Mouse (Mus musculus): ENCODE measurements around the gene Slc31a2. TPM values are rescaled to one million over a fixed set of nuclear protein-coding genes. Genes with fewer than 3 reads are reported as not detected.
A peak's percentile ranks its signal among the peaks of the same experiment; 100 is the strongest.

The Slc31a2 gene
- polyA plus RNA-seq, 1 experiment from 2014 or later = 13.6 TPM

- H3K4me3 ChIP-seq (ENCODE audit: low read depth, low read length) = no peak overlapping the region
- WGBS = 86% methylated on average over 2 of the region's 2 CpGs
- DNase-seq (ENCODE audit: low spot score) = no peak
- no peak overlapping the region for H3K4me2 ChIP-seq (ENCODE audit: low read length)
- H3K9ac ChIP-seq (ENCODE audit: low read length) = no peak overlapping the region
- H3K27ac ChIP-seq (ENCODE audit: low read depth) = no peak overlapping the region
- H3K4me1 ChIP-seq (replicated peaks; ENCODE audit: control insufficient read depth, insufficient read depth, low read length) = no peaks in the 10 kb centered on the region
- H3K36me3 ChIP-seq (ENCODE audit: control insufficient read depth, insufficient read depth, low read length) = peaks cover 75% of the 10 kb centered on the region
- no peak for ATAC-seq (replicated peaks; ENCODE audit: low FRiP score, low TSS enrichment, low read depth)
- H3K9me3 ChIP-seq (ENCODE audit: control insufficient read depth, low read length) = no peaks in the 10 kb centered on the region
- H3K27me3 ChIP-seq (replicated peaks; ENCODE audit: control insufficient read depth, insufficient read depth, low read length) = no peaks in the 10 kb centered on the region
Measured at GRCm38 (mm10) chr4:62300001-62300400, 37.6 kb downstream of the Slc31a2 start.

DNA sequence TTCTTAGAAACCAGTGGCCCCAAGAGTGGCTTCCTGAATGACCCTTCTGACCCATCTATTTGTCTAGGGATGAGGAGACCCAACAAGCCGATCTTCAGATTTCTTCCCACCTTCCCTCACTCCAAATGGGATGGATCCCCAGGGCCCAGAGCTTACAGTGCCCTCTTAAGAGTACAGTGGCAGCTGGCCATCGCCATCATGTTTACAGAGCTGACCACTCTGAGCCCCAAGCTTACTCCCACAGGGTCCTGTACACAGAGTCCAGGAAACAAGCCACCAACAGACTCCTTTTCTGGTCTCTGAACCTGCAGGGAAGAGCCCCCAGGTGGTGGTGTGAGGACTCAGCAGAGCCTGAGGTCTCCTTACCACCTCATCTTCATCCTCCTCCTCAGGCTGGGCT, 40.4 kb downstream of the Slc31a2 start:
- no peak overlapping the region for H3K9ac ChIP-seq (ENCODE audit: low read length)
- H3K36me3 ChIP-seq (ENCODE audit: control insufficient read depth, insufficient read depth, low read length) = peaks cover 74% of the 10 kb centered on the region
- H3K4me2 ChIP-seq (ENCODE audit: low read length) = no peak overlapping the region
- no peak for DNase-seq (ENCODE audit: low spot score)
- ATAC-seq (replicated peaks; ENCODE audit: low FRiP score, low TSS enrichment, low read depth) = no peak
- no peaks in the 10 kb centered on the region for H3K9me3 ChIP-seq (ENCODE audit: control insufficient read depth, low read length)
- no peak overlapping the region for H3K27ac ChIP-seq (ENCODE audit: low read depth)
- H3K27me3 ChIP-seq (replicated peaks; ENCODE audit: control insufficient read depth, insufficient read depth, low read length) = no peaks in the 10 kb centered on the region
- H3K4me1 ChIP-seq (replicated peaks; ENCODE audit: control insufficient read depth, insufficient read depth, low read length) = no peaks in the 10 kb centered on the region
- 55% methylated on average over 2 of the region's 2 CpGs for WGBS
- no peak overlapping the region for H3K4me3 ChIP-seq (ENCODE audit: low read depth, low read length)

DNA sequence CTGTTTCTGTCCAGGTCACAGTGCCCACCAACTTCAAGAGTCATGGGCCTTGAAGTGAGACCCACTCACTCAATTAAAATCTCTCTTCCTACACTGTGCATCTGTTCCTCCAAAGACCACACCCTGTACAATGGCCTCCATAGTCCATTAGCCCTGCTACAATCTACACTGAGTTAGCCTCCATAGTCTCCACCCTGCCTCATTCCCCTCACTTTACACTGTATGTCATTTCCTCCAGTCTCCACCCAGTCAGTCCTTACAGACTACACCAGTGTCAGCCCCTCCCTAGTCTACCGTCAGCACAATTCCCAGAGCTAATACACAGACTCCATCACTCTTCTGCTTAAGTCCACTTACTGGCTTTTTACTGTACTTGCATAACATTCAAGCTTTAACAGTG, 40.9 kb downstream of the Slc31a2 start:
- no peak overlapping the region for H3K4me2 ChIP-seq (ENCODE audit: low read length)
- H3K36me3 ChIP-seq (ENCODE audit: control insufficient read depth, insufficient read depth, low read length) = peaks cover 73% of the 10 kb centered on the region
- ATAC-seq (replicated peaks; ENCODE audit: low FRiP score, low TSS enrichment, low read depth) (peak; percentile 40; the same call in 1 of the 2 replicates), DNase-seq (ENCODE audit: low spot score) (no peak)
- no peak overlapping the region for H3K9ac ChIP-seq (ENCODE audit: low read length)
- H3K27ac ChIP-seq (ENCODE audit: low read depth) = no peak overlapping the region
- H3K4me3 ChIP-seq (ENCODE audit: low read depth, low read length) = no peak overlapping the region
- 83% methylated on average over 1 of the region's 1 CpGs for WGBS
- H3K4me1 ChIP-seq (replicated peaks; ENCODE audit: control insufficient read depth, insufficient read depth, low read length) = no peaks in the 10 kb centered on the region
- H3K9me3 ChIP-seq (ENCODE audit: control insufficient read depth, low read length) = no peaks in the 10 kb centered on the region
- no peaks in the 10 kb centered on the region for H3K27me3 ChIP-seq (replicated peaks; ENCODE audit: control insufficient read depth, insufficient read depth, low read length)

- no peaks in the 10 kb centered on the region for H3K27me3 ChIP-seq (replicated peaks; ENCODE audit: control insufficient read depth, insufficient read depth, low read length)
- no peaks in the 10 kb centered on the region for H3K9me3 ChIP-seq (ENCODE audit: control insufficient read depth, low read length)
- WGBS = 93% methylated on average over 1 of the region's 1 CpGs
- peaks cover 46% of the 10 kb centered on the region for H3K36me3 ChIP-seq (ENCODE audit: control insufficient read depth, insufficient read depth, low read length)
- no peak overlapping the region for H3K9ac ChIP-seq (ENCODE audit: low read length)
- DNase-seq (ENCODE audit: low spot score) (no peak), ATAC-seq (replicated peaks; ENCODE audit: low FRiP score, low TSS enrichment, low read depth) (no peak)
- H3K4me1 ChIP-seq (replicated peaks; ENCODE audit: control insufficient read depth, insufficient read depth, low read length) = no peaks in the 10 kb centered on the region
- H3K4me3 ChIP-seq (ENCODE audit: low read depth, low read length) = no peak overlapping the region
- H3K4me2 ChIP-seq (ENCODE audit: low read length) = no peak overlapping the region
- H3K27ac ChIP-seq (ENCODE audit: low read depth) = no peak overlapping the region
Measured at GRCm38 (mm10) chr4:62306301-62306700, 43.9 kb downstream of the Slc31a2 start.

DNA sequence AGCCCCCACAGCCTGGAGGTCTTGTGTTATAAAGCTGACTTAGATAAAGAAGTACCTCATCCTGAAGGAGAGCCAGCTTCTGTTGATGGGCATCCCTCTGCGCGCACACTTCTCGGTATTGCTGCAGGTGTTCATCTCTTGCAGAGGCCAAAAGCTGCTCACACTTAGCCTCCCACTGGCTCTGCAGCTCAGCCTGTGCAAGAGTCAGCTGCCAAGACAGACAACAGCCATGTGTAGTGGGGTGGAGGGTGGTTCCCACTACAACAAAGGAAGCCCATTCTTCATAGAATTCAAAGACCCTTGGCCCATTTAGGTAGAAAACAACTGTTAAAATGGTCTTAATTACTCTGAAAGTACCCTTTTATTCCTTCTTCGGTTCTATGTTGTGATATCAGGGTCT, 44.5 kb downstream of the Slc31a2 start:
- H3K9ac ChIP-seq (ENCODE audit: low read length) = no peak overlapping the region
- DNase-seq (ENCODE audit: low spot score) (no peak), ATAC-seq (replicated peaks; ENCODE audit: low FRiP score, low TSS enrichment, low read depth) (no peak)
- 95% methylated on average over 4 of the region's 4 CpGs for WGBS
- H3K27me3 ChIP-seq (replicated peaks; ENCODE audit: control insufficient read depth, insufficient read depth, low read length) = no peaks in the 10 kb centered on the region
- H3K4me1 ChIP-seq (replicated peaks; ENCODE audit: control insufficient read depth, insufficient read depth, low read length) = no peaks in the 10 kb centered on the region
- no peak overlapping the region for H3K4me3 ChIP-seq (ENCODE audit: low read depth, low read length)
- no peaks in the 10 kb centered on the region for H3K9me3 ChIP-seq (ENCODE audit: control insufficient read depth, low read length)
- H3K27ac ChIP-seq (ENCODE audit: low read depth) = no peak overlapping the region
- H3K36me3 ChIP-seq (ENCODE audit: control insufficient read depth, insufficient read depth, low read length) = peaks cover 46% of the 10 kb centered on the region
- no peak overlapping the region for H3K4me2 ChIP-seq (ENCODE audit: low read length)

DNA sequence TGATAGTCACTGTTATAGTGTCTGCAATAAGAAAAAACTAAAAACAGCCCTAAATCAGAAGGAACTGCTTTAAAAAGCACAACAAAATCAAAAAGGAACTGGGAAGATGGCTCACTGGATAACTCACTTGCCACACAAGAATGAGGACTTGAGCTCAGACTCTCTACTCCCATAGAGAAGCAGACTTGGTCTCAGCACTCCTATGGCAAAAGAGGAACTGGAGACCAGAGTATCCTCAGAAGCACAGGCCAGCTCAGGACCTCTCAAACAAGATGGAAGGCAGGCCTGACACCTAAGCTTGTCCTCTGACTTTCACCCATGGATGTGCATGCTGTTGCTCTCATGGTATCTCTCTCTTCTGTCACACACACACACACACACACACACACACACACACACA, 46.0 kb downstream of the Slc31a2 start:
- H3K4me3 ChIP-seq (ENCODE audit: low read depth, low read length) = no peak overlapping the region
- H3K4me2 ChIP-seq (ENCODE audit: low read length) = no peak overlapping the region
- H3K9me3 ChIP-seq (ENCODE audit: control insufficient read depth, low read length) = no peaks in the 10 kb centered on the region
- no peak for DNase-seq (ENCODE audit: low spot score)
- H3K27ac ChIP-seq (ENCODE audit: low read depth) = no peak overlapping the region
- no peak for ATAC-seq (replicated peaks; ENCODE audit: low FRiP score, low TSS enrichment, low read depth)
- no peaks in the 10 kb centered on the region for H3K27me3 ChIP-seq (replicated peaks; ENCODE audit: control insufficient read depth, insufficient read depth, low read length)
- H3K4me1 ChIP-seq (replicated peaks; ENCODE audit: control insufficient read depth, insufficient read depth, low read length) = no peaks in the 10 kb centered on the region
- no peak overlapping the region for H3K9ac ChIP-seq (ENCODE audit: low read length)
- peaks cover 44% of the 10 kb centered on the region for H3K36me3 ChIP-seq (ENCODE audit: control insufficient read depth, insufficient read depth, low read length)

GRCm38 (mm10) chr4:62312821-62313220, 50.5 kb downstream of the Slc31a2 start:
- DNase-seq (ENCODE audit: low spot score) (no peak), ATAC-seq (replicated peaks; ENCODE audit: low FRiP score, low TSS enrichment, low read depth) (no peak)
- peaks cover 31% of the 10 kb centered on the region for H3K36me3 ChIP-seq (ENCODE audit: control insufficient read depth, insufficient read depth, low read length)
- H3K4me1 ChIP-seq (replicated peaks; ENCODE audit: control insufficient read depth, insufficient read depth, low read length) = no peaks in the 10 kb centered on the region
- WGBS = 87% methylated on average over 2 of the region's 2 CpGs
- H3K27ac ChIP-seq (ENCODE audit: low read depth) = no peak overlapping the region
- no peak overlapping the region for H3K4me3 ChIP-seq (ENCODE audit: low read depth, low read length)
- no peaks in the 10 kb centered on the region for H3K9me3 ChIP-seq (ENCODE audit: control insufficient read depth, low read length)
- H3K9ac ChIP-seq (ENCODE audit: low read length) = no peak overlapping the region
- no peaks in the 10 kb centered on the region for H3K27me3 ChIP-seq (replicated peaks; ENCODE audit: control insufficient read depth, insufficient read depth, low read length)
- H3K4me2 ChIP-seq (ENCODE audit: low read length) = no peak overlapping the region

- 91% methylated on average over 9 of the region's 9 CpGs for WGBS
- Histone ChIP-seq H3K9ac (ENCODE audit: low read length) (no peak overlapping the region), H3K4me1 (replicated peaks; ENCODE audit: control insufficient read depth, insufficient read depth, low read length) (no peaks in the 10 kb centered on the region), H3K36me3 (ENCODE audit: control insufficient read depth, insufficient read depth, low read length) (peaks cover 37% of the 10 kb centered on the region), H3K27me3 (replicated peaks; ENCODE audit: control insufficient read depth, insufficient read depth, low read length) (no peaks in the 10 kb centered on the region), H3K4me2 (ENCODE audit: low read length) (no peak overlapping the region), H3K4me3 (ENCODE audit: low read depth, low read length) (no peak overlapping the region), H3K27ac (ENCODE audit: low read depth) (no peak overlapping the region), H3K9me3 (ENCODE audit: control insufficient read depth, low read length) (no peaks in the 10 kb centered on the region)
- ATAC-seq (replicated peaks; ENCODE audit: low FRiP score, low TSS enrichment, low read depth) (no peak), DNase-seq (ENCODE audit: low spot score) (no peak)
Measured at GRCm38 (mm10) chr4:62313641-62314211, 51.4 kb downstream of the Slc31a2 start.

GRCm38 (mm10) chr4:62314516-62314915, 52.2 kb downstream of the Slc31a2 start:
- Histone ChIP-seq H3K9ac (ENCODE audit: low read length) (no peak overlapping the region), H3K9me3 (ENCODE audit: control insufficient read depth, low read length) (no peaks in the 10 kb centered on the region), H3K4me3 (ENCODE audit: low read depth, low read length) (no peak overlapping the region), H3K4me1 (replicated peaks; ENCODE audit: control insufficient read depth, insufficient read depth, low read length) (no peaks in the 10 kb centered on the region), H3K36me3 (ENCODE audit: control insufficient read depth, insufficient read depth, low read length) (peaks cover 43% of the 10 kb centered on the region), H3K27ac (ENCODE audit: low read depth) (no peak overlapping the region), H3K27me3 (replicated peaks; ENCODE audit: control insufficient read depth, insufficient read depth, low read length) (no peaks in the 10 kb centered on the region), H3K4me2 (ENCODE audit: low read length) (no peak overlapping the region)
- ATAC-seq (replicated peaks; ENCODE audit: low FRiP score, low TSS enrichment, low read depth) (no peak), DNase-seq (ENCODE audit: low spot score) (no peak)
- WGBS = 88% methylated on average over 3 of the region's 3 CpGs
